Mouse (Mus musculus) limb, embryonic 14.5 days (tissue): ENCODE measurements around the gene Mcf2l. TPM values are rescaled to one million over a fixed set of nuclear protein-coding genes. Genes with fewer than 3 reads are reported as not detected.

ENCODE experiments used
- ATAC-seq: fragments of 200-750 bp; cut with Nextera tagmentation; 2 replicates; pipeline ENCODE4 v1.8.0; 2017; ENCODE audit warnings: low read depth, moderate number of reproducible peaks, moderate TSS enrichment; ENCODE audit not compliant: low FRiP score
- DNase-seq: peaks from one replicate; pipeline ENCODE4 v3.0.0-alpha.2; 2015; ENCODE audit warnings: low spot score
- H3K27ac ChIP-seq: fragments of 300-500 bp; sonication (generic); replicated peaks from 2 replicates; pipeline ENCODE4 v1.5.1; 2014; ENCODE audit warnings: low read depth, mild to moderate bottlenecking, low read length, moderate library complexity, mixed read lengths
- H3K27me3 ChIP-seq: fragments of 300-500 bp; sonication (generic); 2 replicates; pipeline ENCODE4 v1.6.1; 2014; ENCODE audit warnings: low read length, mixed read lengths; ENCODE audit not compliant: control insufficient read depth, insufficient read depth
- H3K36me3 ChIP-seq: fragments of 300-500 bp; sonication (generic); 2 replicates; pipeline ENCODE4 v1.6.1; 2014; ENCODE audit warnings: mild to moderate bottlenecking, low read length, moderate library complexity, mixed read lengths; ENCODE audit not compliant: control insufficient read depth, insufficient read depth
- H3K4me1 ChIP-seq: fragments of 300-500 bp; sonication (generic); 2 replicates; pipeline ENCODE4 v1.6.1; 2014; ENCODE audit warnings: antibody characterized with exemption, low read length, mixed read lengths; ENCODE audit not compliant: control insufficient read depth, insufficient read depth
- H3K4me2 ChIP-seq: fragments of 300-500 bp; sonication (generic); replicated peaks from 2 replicates; pipeline ENCODE4 v1.6.1; 2014; ENCODE audit warnings: low read depth, mild to moderate bottlenecking, low read length, moderate library complexity; ENCODE audit not compliant: severe bottlenecking
- H3K4me3 ChIP-seq: fragments of 300-500 bp; sonication (generic); replicated peaks from 2 replicates; pipeline ENCODE4 v1.5.1; 2014; ENCODE audit warnings: low read length
- H3K9ac ChIP-seq: fragments of 300-500 bp; sonication (generic); 2 replicates; pipeline ENCODE4 v1.6.1; 2014; ENCODE audit warnings: mild to moderate bottlenecking, low read depth, low read length, moderate library complexity; ENCODE audit not compliant: severe bottlenecking
- H3K9me3 ChIP-seq: fragments of 300-500 bp; sonication (generic); 2 replicates; pipeline ENCODE4 v1.6.1; 2016; ENCODE audit warnings: low read length; ENCODE audit not compliant: control insufficient read depth
- POLR2A ChIP-seq: fragments of 200-500 bp; IDR thresholded peaks from 2 replicates; pipeline ENCODE4 v1.8.0; 2012; ENCODE audit warnings: inconsistent platforms, mild to moderate bottlenecking, moderate library complexity, borderline replicate concordance; ENCODE audit not compliant: insufficient read depth, insufficient read length; ENCODE audit errors: extremely low read depth
- WGBS: fragments of 180-500 bp; shearing (Covaris S2); extraction: QIAGEN DNeasy Blood & Tissue Kit; methylation state at CpG from one replicate; pipeline ENCODE4 v1.1.7; 2014; 5-methylcytosine and 5-hydroxymethylcytosine counted together
- polyA plus RNA-seq, 2 experiments: library from polyadenylated mRNA; depleted of rRNA in 1 of 2; stranded (reverse) in 1 of 2; unstranded in 1 of 2; fragments of >200 nt; fragmentation: Nextera tagmentation in 1 of 2; extraction: Ambion mirVana in 1 of 2; gene quantifications; 2 replicates each; pipeline versions ENCODE4 v1.2.1 to v1.2.3; 2012 to 2014

The Mcf2l gene
- polyA plus RNA-seq, 2 experiments, result 11.5 to 14.9 TPM

GRCm38 (mm10) chr8:13021830-13022229 is 148.2 kb downstream of the Mcf2l start:
- peaks cover 15% of the 10 kb centered on the region for H3K36me3 ChIP-seq
- no peak overlapping the region for H3K27ac ChIP-seq
- WGBS, result 96% methylated on average over 8 of the region's 8 CpGs
- TF ChIP-seq POLR2A, result no peak
- no peaks in the 10 kb centered on the region for H3K27me3 ChIP-seq
- no peak for DNase-seq
- no peaks in the 10 kb centered on the region for H3K9me3 ChIP-seq
- no peak overlapping the region for H3K9ac ChIP-seq
- H3K4me2 ChIP-seq, result no peak overlapping the region
- H3K4me1 ChIP-seq, result no peaks in the 10 kb centered on the region
- ATAC-seq, result no peak
- H3K4me3 ChIP-seq, result no peak overlapping the region

- Histone ChIP-seq H3K27me3 (no peaks in the 10 kb centered on the region), H3K9ac (no peak within 1 kb of the TSS), H3K4me2 (no peak within 1 kb of the TSS), H3K27ac (no peak within 1 kb of the TSS), H3K4me1 (no peaks in the 10 kb centered on the region), H3K36me3 (no peaks in the 10 kb centered on the region; the same call in 1 of the 2 replicates), H3K4me3 (no peak within 1 kb of the TSS), H3K9me3 (no peaks in the 10 kb centered on the region)
- no peak for TF ChIP-seq POLR2A
- 63% methylated on average over 10 of the region's 10 CpGs for WGBS
- ATAC-seq (no peak), DNase-seq (no peak)
Observed at GRCm38 (mm10) chr8:13025487-13026224, 152.1 kb downstream of the Mcf2l start, which contains the start of gene F7. TSS of gene F7 (plus strand) at chr8:13026034.

GRCm38 (mm10) chr8:13027615-13028014 is 154.0 kb downstream of the Mcf2l start:
- no peaks in the 10 kb centered on the region for H3K9me3 ChIP-seq
- 80% methylated on average over 5 of the region's 5 CpGs for WGBS
- no peaks in the 10 kb centered on the region for H3K36me3 ChIP-seq
- DNase-seq (no peak), ATAC-seq (no peak)
- H3K4me3 ChIP-seq, result no peak overlapping the region
- no peak for TF ChIP-seq POLR2A
- H3K4me2 ChIP-seq, result no peak overlapping the region
- H3K27me3 ChIP-seq, result no peaks in the 10 kb centered on the region
- H3K27ac ChIP-seq, result no peak overlapping the region
- H3K9ac ChIP-seq, result no peak overlapping the region
- no peaks in the 10 kb centered on the region for H3K4me1 ChIP-seq

GRCm38 (mm10) chr8:13028482-13028881 is 154.9 kb downstream of the Mcf2l start:
- H3K4me2 ChIP-seq, result no peak overlapping the region
- no peak for TF ChIP-seq POLR2A
- DNase-seq, result no peak
- H3K36me3 ChIP-seq, result no peaks in the 10 kb centered on the region
- no peaks in the 10 kb centered on the region for H3K9me3 ChIP-seq
- H3K4me1 ChIP-seq, result no peaks in the 10 kb centered on the region
- H3K9ac ChIP-seq, result no peak overlapping the region
- no peak overlapping the region for H3K4me3 ChIP-seq
- H3K27me3 ChIP-seq, result no peaks in the 10 kb centered on the region
- ATAC-seq, result no peak
- H3K27ac ChIP-seq, result no peak overlapping the region
- 63% methylated on average over 5 of the region's 5 CpGs for WGBS

- H3K9ac ChIP-seq, result no peak overlapping the region
- no peak overlapping the region for H3K4me3 ChIP-seq
- H3K9me3 ChIP-seq, result no peaks in the 10 kb centered on the region
- no peaks in the 10 kb centered on the region for H3K27me3 ChIP-seq
- no peak overlapping the region for H3K4me2 ChIP-seq
- no peaks in the 10 kb centered on the region for H3K4me1 ChIP-seq
- no peak for TF ChIP-seq POLR2A
- whole genome bisulfite sequencing, result 91% methylated on average over 10 of the region's 10 CpGs
- DNase-seq (no peak), ATAC-seq (no peak)
- H3K36me3 ChIP-seq, result no peaks in the 10 kb centered on the region
- H3K27ac ChIP-seq, result no peak overlapping the region
Observed at GRCm38 (mm10) chr8:13036346-13036812, 162.8 kb downstream of the Mcf2l start.
